Mouse (Mus musculus) heart, embryonic 12.5 days (tissue): ENCODE results near the gene Gtf2f1. TPM values are rescaled to one million over a fixed set of nuclear protein-coding genes. Genes with fewer than 3 reads are reported as not detected.
"Not testable (repeated sequence)": the region's sequence is repeated elsewhere in the genome, so short reads cannot be mapped to it uniquely, and the experiment has no call there.

Experiments used
- ATAC-seq: fragments of 200-750 bp; cut with Nextera tagmentation; 2 replicates; pipeline ENCODE4 v1.8.0; 2017; ENCODE audit warnings: moderate TSS enrichment, moderate library complexity; ENCODE audit not compliant: insufficient number of reproducible peaks, low FRiP score
- H3K27ac ChIP-seq: fragments of 300-500 bp; sonication (generic); 2 replicates; pipeline ENCODE4 v1.5.1; 2016; ENCODE audit warnings: mild to moderate bottlenecking, moderate library complexity; ENCODE audit not compliant: poor library complexity, severe bottlenecking
- H3K27me3 ChIP-seq: fragments of 300-500 bp; sonication (generic); replicated peaks from 2 replicates; pipeline ENCODE4 v1.6.1; 2016; ENCODE audit warnings: mild to moderate bottlenecking, moderate library complexity
- H3K36me3 ChIP-seq: fragments of 300-500 bp; sonication (generic); 2 replicates; pipeline ENCODE4 v1.6.1; 2016; ENCODE audit warnings: mild to moderate bottlenecking, moderate library complexity
- H3K4me1 ChIP-seq: fragments of 300-500 bp; sonication (generic); replicated peaks from 2 replicates; pipeline ENCODE4 v1.6.1; 2016; ENCODE audit warnings: mild to moderate bottlenecking
- H3K4me2 ChIP-seq: fragments of 300-500 bp; sonication (generic); 2 replicates; pipeline ENCODE4 v1.6.1; 2016; ENCODE audit warnings: mild to moderate bottlenecking, moderate library complexity
- H3K4me3 ChIP-seq: fragments of 300-500 bp; sonication (generic); 2 replicates; pipeline ENCODE4 v1.5.1; 2016; ENCODE audit warnings: mild to moderate bottlenecking
- H3K9ac ChIP-seq: fragments of 300-500 bp; sonication (generic); 2 replicates; pipeline ENCODE4 v1.6.1; 2016; ENCODE audit warnings: mild to moderate bottlenecking, moderate library complexity
- H3K9me3 ChIP-seq: fragments of 300-500 bp; sonication (generic); replicated peaks from 2 replicates; pipeline ENCODE4 v1.6.1; 2016; ENCODE audit warnings: mild to moderate bottlenecking, moderate library complexity
- WGBS: fragments of 180-500 bp; shearing (Covaris S2); methylation state at CpG from one replicate; pipeline ENCODE4 v1.1.7; 2016; 5-methylcytosine and 5-hydroxymethylcytosine counted together
- polyA plus RNA-seq: library from polyadenylated mRNA; unstranded; fragments of >200 nt; fragmentation: Nextera tagmentation; extraction: Ambion mirVana; gene quantifications from 2 replicates; pipeline ENCODE4 v1.2.1, GENCODE M21; 2016

Gtf2f1 gene
- 34.3 and 36.4 TPM in 2 replicates for polyA plus RNA-seq

- WGBS, result under 1% methylated on average over 51 of the region's 51 CpGs
These were observed at the start of gene Gtf2f1, which contains the start of gene Gm17949 for GRCm38 (mm10) chr17:57011236-57012141. Gtf2f1 (minus strand) TSS chr17:57011288. Gm17949 (plus strand) TSS chr17:57011469.

GRCm38 (mm10) chr17:57060231-57060801 lies 49.2 kb upstream of the Gtf2f1 start:
- Histone ChIP-seq H3K36me3 (peaks cover 8% of the 10 kb centered on the region; the same call in 1 of the 2 replicates), H3K9ac (0 out of 2 replicates have a peak overlapping the region, but pooled peaks have one; percentile 90), H3K27me3 (peaks cover 42% of the 10 kb centered on the region), H3K9me3 (no peaks in the 10 kb centered on the region), H3K4me1 (peaks cover 30% of the 10 kb centered on the region), H3K4me3 (peak overlapping the region; percentile 92), H3K4me2 (peak overlapping the region; percentile 88), H3K27ac (0 out of 2 replicates have a peak overlapping the region, but pooled peaks have one; percentile 14)
- ATAC-seq, result peak; percentile 86
- WGBS, result under 1% methylated on average over 44 of the region's 44 CpGs

More at GRCm38 (mm10) chr17:57011236-57012141, at the start of gene Gtf2f1, which contains the start of gene Gm17949:
- no peaks in the 10 kb centered on the region for H3K9me3 ChIP-seq
- peaks cover 15% of the 10 kb centered on the region for H3K4me1 ChIP-seq
- peak within 1 kb of the TSS; percentile 75 for H3K27ac ChIP-seq
- no peaks in the 10 kb centered on the region for H3K27me3 ChIP-seq
- H3K36me3 ChIP-seq, result peaks cover 29% of the 10 kb centered on the region
- H3K9ac ChIP-seq, result peak within 1 kb of the TSS; percentile 87
- peak; percentile 93 for ATAC-seq
- H3K4me3 ChIP-seq, result peak within 1 kb of the TSS; percentile 86
- H3K4me2 ChIP-seq, result peak within 1 kb of the TSS; percentile 93

- H3K4me3 ChIP-seq, result peak within 1 kb of the TSS; percentile 92
- peak within 1 kb of the TSS; percentile 90 for H3K9ac ChIP-seq
- H3K4me1 ChIP-seq, result peaks cover 30% of the 10 kb centered on the region
- H3K27ac ChIP-seq, result peak within 1 kb of the TSS; percentile 40; the same call in 1 of the 2 replicates
- H3K36me3 ChIP-seq, result peaks cover 15% of the 10 kb centered on the region
- WGBS, result under 1% methylated on average over 31 of the region's 45 CpGs
- no peaks in the 10 kb centered on the region for H3K9me3 ChIP-seq
- peak within 1 kb of the TSS; percentile 88 for H3K4me2 ChIP-seq
- peaks cover 34% of the 10 kb centered on the region for H3K27me3 ChIP-seq
- ATAC-seq, result peak; percentile 69
These were observed 48.4 kb upstream of the Gtf2f1 start, which contains the start of gene Slc25a23 for GRCm38 (mm10) chr17:57059486-57059977. Slc25a23 (minus strand) TSS chr17:57059863.

- peak; percentile 3; the same call in 1 of the 2 replicates for ATAC-seq
- 8% methylated on average over 5 of the region's 22 CpGs for WGBS
- H3K9me3 ChIP-seq, result no peaks in the 10 kb centered on the region
- H3K36me3 ChIP-seq, result peaks cover 21% of the 10 kb centered on the region
- peak within 1 kb of the TSS; percentile 92 for H3K4me3 ChIP-seq
- H3K4me2 ChIP-seq, result peak within 1 kb of the TSS; percentile 88
- H3K27me3 ChIP-seq, result peaks cover 29% of the 10 kb centered on the region
- H3K27ac ChIP-seq, result peak within 1 kb of the TSS; percentile 40; the same call in 1 of the 2 replicates
- H3K9ac ChIP-seq, result peak within 1 kb of the TSS; percentile 90
- H3K4me1 ChIP-seq, result peaks cover 30% of the 10 kb centered on the region
These were observed 47.9 kb upstream of the Gtf2f1 start, which contains the start of gene Crb3 for GRCm38 (mm10) chr17:57058891-57059485. Crb3 (plus strand) TSS chr17:57059105.

GRCm38 (mm10) chr17:57056246-57056645 lies 45.2 kb upstream of the Gtf2f1 start:
- Histone ChIP-seq H3K4me1 (peaks cover 19% of the 10 kb centered on the region), H3K4me2 (no peak overlapping the region), H3K27me3 (peaks cover 5% of the 10 kb centered on the region), H3K9ac (no peak overlapping the region), H3K36me3 (peaks cover 47% of the 10 kb centered on the region), H3K9me3 (no peaks in the 10 kb centered on the region), H3K4me3 (no peak overlapping the region), H3K27ac (no peak overlapping the region)
- no peak for ATAC-seq
- WGBS, result 79% methylated on average over 3 of the region's 3 CpGs

- not testable (repeated sequence) for H3K4me2 ChIP-seq, H3K9ac ChIP-seq, H3K9me3 ChIP-seq, ATAC-seq, H3K27me3 ChIP-seq, H3K27ac ChIP-seq, H3K4me1 ChIP-seq, H3K4me3 ChIP-seq
- 74% methylated on average over 4 of the region's 4 CpGs for WGBS
- H3K36me3 ChIP-seq, result peaks cover 68% of the 10 kb centered on the region
These were observed 40.6 kb upstream of the Gtf2f1 start for GRCm38 (mm10) chr17:57051679-57052078.

- no peak overlapping the region for H3K9ac ChIP-seq
- no peak overlapping the region for H3K27ac ChIP-seq
- H3K9me3 ChIP-seq, result no peaks in the 10 kb centered on the region
- peaks cover 58% of the 10 kb centered on the region for H3K36me3 ChIP-seq
- H3K4me3 ChIP-seq, result no peak overlapping the region
- no peaks in the 10 kb centered on the region for H3K27me3 ChIP-seq
- no peaks in the 10 kb centered on the region for H3K4me1 ChIP-seq
- no peak overlapping the region for H3K4me2 ChIP-seq
- WGBS, result 92% methylated on average over 3 of the region's 3 CpGs
- no peak for ATAC-seq
These were observed 37.7 kb upstream of the Gtf2f1 start for GRCm38 (mm10) chr17:57048816-57049215.

- no peak overlapping the region for H3K27ac ChIP-seq
- ATAC-seq, result 0 out of 2 replicates have a peak, but pooled peaks have one; percentile 26
- no peak overlapping the region for H3K4me2 ChIP-seq
- H3K9me3 ChIP-seq, result no peaks in the 10 kb centered on the region
- peaks cover 10% of the 10 kb centered on the region for H3K4me1 ChIP-seq
- 19% methylated on average over 5 of the region's 5 CpGs for WGBS
- H3K27me3 ChIP-seq, result no peaks in the 10 kb centered on the region
- peaks cover 44% of the 10 kb centered on the region for H3K36me3 ChIP-seq
- no peak overlapping the region for H3K9ac ChIP-seq
- H3K4me3 ChIP-seq, result no peak overlapping the region
These were observed 36.3 kb upstream of the Gtf2f1 start for GRCm38 (mm10) chr17:57047406-57047805.

GRCm38 (mm10) chr17:57041554-57041953 lies 30.5 kb upstream of the Gtf2f1 start, which contains the start of gene Slc25a41:
Slc25a41 (minus strand) TSS chr17:57041654.
- peaks cover 11% of the 10 kb centered on the region for H3K4me1 ChIP-seq
- H3K27me3 ChIP-seq, result peaks cover 32% of the 10 kb centered on the region
- H3K4me3 ChIP-seq, result no peak within 1 kb of the TSS
- no peak within 1 kb of the TSS for H3K27ac ChIP-seq
- H3K36me3 ChIP-seq, result peaks cover 9% of the 10 kb centered on the region
- no peaks in the 10 kb centered on the region for H3K9me3 ChIP-seq
- ATAC-seq, result no peak
- WGBS, result 62% methylated on average over 8 of the region's 8 CpGs
- H3K9ac ChIP-seq, result no peak within 1 kb of the TSS
- H3K4me2 ChIP-seq, result no peak within 1 kb of the TSS

GRCm38 (mm10) chr17:57038978-57039377 lies 27.9 kb upstream of the Gtf2f1 start:
- Histone ChIP-seq H3K9ac (no peak overlapping the region), H3K4me3 (no peak overlapping the region), H3K9me3 (no peaks in the 10 kb centered on the region), H3K4me1 (peaks cover 11% of the 10 kb centered on the region), H3K27me3 (peaks cover 39% of the 10 kb centered on the region), H3K27ac (no peak overlapping the region), H3K4me2 (no peak overlapping the region), H3K36me3 (no peaks in the 10 kb centered on the region)
- ATAC-seq, result no peak
- 36% methylated on average over 8 of the region's 8 CpGs for WGBS
